Mouse (Mus musculus) right cerebral cortex, postnatal 10 days (tissue): ENCODE results near the gene Xkr8.
"Not testable (repeated sequence)": the region's sequence is repeated elsewhere in the genome, so short reads cannot be mapped to it uniquely, and the experiment has no call there.

Experiments
- DNase-seq, 2 experiments: peaks; one replicate each; pipeline ENCODE4 v3.0.0; 2021; ENCODE audit warnings: low spot score in 2 of 2

The Xkr8 gene

DNA sequence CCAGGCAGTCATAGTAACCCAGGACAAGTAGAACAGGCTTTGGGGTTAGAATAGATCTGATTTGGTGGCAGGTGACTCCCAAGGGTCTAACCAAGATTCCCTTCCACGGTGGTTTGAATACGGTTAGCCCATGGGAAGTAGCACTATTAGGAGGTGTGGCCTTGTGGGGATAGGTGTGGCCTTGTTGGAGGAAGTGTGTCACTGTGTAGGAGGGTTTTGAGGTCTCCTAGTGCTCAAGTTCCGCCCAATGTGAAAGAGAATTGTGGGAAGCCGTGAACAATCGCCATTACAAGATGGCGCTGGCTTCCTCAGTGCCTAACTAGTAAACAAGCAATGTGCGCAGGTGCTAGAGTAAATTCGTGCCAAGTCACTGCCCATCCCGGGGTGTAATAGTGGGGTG is 4.8 kb upstream of the Xkr8 start:
- DNase-seq: not testable (repeated sequence)

DNA sequence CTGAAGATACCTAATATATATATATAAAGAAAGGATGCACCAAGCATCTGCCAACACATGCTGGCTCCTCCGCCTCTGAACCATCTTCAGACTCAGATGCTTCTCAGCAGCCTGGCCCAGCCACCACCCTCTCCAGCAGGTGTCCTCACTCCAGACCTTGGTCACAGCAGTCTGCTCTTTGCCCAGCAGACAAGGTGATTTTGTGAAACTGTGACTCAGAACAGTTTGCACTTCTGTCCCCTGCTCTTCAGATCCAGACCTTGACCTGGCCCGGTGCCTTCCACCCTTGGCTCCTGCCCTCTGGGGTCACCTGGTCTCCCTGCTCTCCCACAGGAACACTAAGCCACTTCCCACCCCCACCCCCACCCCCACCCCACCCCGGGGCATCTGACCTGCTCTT is 3.5 kb upstream of the Xkr8 start:
- no peak for DNase-seq

DNA sequence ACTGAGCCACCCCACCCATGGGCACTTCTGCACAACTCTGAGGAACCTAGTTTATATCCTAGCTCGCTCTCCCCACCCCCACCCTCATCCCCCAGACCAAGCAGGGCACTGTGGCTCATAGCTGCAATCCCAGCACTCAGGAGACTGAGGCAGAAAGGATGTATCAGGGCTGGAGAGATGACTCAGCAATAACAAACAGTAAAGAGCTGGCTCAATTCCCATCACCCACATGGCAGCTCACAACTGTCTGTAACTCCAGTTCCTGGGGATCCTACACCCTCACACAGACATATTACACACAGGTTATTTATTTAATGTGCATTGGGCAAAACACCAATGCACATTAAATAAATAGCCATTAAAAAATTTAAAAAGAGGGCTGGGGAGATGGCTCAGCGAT is 3.0 kb upstream of the Xkr8 start:
- no peak for DNase-seq

DNA sequence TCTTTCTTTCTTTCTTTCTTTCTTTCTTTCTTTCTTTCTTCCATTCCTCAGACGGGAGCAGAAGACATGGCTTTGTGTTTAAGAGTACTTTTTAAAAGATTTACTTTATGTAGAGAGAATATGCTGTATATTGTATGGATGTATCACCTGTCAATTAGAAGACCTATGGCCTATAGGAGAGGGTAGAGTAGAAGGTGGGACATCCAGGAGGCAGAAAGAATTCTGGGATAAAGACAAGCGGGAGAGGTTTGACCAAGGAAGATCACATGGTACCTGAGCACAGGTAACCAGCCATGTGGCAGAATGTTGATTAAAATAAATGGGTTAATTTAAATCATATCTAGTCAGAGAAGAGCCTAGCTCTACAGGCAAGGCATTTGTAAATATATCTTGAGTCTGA is 2.4 kb upstream of the Xkr8 start:
- DNase-seq: no peak

DNA sequence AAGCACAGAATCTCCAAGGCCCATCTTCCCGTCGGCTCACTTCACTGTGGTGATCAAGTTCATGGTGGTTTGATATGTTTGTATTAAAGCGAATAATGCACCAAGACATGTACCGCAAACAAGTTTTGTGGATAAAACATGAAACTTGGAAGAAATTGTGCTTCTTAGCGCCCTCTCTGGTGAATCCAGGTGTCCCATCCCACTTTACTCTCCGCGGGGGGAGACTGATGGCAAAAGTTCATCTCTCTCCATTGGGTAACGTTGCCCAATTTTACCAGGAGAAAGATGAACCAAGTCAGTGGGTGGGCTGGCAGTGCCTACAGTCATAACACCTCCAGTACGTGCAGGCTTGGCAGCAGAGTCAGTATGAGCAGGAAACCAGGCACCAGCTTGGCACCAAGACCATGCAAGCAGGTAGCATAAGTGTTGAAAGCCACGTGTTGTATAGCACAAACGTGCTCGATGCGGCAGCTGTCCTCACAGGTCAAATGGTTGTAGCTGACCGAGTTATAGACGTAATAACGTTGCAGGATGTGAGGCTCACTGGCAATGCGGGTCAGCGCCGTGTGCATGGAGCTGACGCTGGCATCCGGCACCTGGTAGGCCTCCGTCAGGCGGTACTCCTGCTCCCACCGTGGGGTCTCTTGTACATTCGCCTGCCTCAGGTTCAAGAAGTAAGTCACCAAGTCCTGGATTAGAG is 875 bp upstream of the Xkr8 start:
- DNase-seq: no peak

DNA sequence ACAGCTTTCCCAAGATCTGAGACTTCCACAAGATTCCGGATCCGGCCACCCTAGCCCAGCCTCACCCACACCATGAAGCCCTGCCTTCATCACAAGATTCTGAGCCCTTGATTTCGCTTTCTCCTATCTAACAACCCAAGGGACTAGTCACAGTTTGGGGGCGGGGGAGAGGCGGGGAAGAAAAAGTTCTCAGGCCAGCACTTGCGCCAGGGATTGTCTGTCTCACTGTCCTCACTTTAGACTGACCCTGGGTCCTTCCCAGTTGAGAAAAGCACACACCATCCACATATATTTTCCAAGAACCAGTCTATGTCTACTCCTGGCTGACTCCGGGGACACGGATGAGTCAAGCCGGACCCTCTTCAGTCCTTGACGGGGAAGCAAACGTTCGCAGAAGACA is 730 bp downstream of the Xkr8 start:
- DNase-seq: no peak

DNA sequence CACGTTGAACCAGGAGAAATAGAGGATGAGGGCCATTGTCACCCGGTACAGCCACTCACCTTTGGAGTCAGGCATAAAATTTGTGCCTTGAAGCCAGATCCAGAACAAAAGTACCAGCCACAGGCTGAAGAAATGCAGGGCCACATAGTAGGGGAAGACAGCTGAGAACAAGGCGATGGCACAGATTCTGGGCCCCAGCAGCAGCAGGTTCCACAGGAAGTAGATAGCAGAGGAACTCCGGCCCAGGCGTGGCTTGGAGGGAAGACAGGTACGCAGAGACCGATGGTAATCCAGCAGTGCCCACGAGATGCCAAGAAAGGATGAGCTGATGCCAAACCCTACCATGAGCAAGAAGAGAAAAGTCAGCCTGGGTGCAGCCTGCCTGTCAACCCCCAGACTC is 4.1 kb downstream of the Xkr8 start:
- DNase-seq: no peak

DNA sequence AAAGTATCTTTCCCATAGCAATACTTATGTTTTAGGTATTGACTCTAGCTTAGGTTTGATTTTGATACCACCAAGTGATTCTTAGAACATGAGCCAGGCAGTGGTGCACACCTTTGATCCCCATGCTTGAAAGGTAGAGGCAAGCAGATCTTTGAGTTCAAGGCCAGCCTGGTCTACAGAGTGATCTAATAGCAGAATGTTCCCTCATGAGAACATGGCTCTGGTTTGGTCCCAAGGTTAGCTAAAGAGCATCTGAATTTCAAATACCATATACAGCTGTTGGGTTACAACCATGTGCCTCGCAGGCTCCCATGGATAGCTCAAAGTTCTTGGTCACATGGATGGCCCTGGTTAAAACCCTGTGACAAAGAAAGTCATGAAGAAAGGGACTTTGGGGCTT is 14.1 kb downstream of the Xkr8 start:
- no peak for DNase-seq

DNA sequence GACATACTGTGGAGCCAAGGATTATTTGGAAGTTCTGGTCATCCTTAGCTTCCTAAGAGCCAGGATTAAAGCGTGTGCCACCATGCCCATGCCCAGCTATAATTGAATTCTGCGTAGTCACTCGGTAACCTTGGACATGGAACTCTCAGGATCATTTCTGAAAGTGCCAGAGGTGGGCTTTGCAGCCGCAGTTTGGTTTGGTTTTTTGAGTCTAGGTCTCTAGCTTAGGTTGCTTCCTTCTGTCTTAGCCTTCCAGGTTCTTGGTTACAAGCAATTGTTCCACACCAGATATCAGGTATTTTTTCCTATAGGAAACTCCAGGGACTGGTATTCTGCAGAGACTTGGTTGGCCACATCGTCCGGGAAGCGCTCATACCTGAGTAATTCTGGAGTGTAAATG is 19.2 kb downstream of the Xkr8 start:
- DNase-seq: no peak

DNA sequence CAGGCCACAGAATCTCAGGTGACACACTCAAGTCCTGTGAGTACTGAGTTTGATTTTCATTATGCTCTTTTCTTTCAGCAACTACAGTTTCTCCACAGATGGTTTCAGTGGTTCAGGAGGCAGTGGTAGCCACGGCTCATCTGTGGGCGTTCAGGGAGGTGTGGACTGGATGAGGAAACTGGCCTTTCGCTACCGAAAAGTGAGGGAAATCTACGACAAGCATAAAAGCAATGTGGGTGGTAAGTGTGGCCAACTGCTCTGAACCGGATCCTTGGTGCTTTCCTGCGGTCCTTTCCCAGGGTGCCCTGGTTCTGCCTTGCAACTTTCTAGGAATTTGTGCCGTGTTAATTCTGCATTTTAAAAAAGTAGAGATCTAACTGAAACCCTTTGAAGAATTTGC is 25.5 kb downstream of the Xkr8 start:
- no peak for DNase-seq

DNA sequence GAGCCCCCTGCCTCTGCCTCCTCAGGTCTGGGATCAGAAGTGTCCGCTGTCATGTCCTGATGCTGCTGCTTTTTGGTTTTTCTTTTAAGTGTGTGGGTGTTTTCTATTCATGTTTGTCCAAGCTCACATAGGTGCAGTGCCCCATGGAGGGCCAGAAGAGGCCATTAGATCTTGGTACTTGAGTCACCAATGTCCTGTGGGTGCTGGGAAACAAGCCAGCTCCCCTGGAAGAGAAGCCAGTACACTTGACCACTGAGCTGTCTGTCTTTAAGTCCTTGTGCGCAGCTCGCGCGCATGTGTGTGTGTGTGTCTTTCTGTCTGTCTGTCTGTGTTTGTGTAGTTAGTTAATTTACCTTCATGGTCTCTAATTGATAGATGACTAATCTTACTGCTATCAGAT is 30.3 kb downstream of the Xkr8 start:
- DNase-seq: no peak

DNA sequence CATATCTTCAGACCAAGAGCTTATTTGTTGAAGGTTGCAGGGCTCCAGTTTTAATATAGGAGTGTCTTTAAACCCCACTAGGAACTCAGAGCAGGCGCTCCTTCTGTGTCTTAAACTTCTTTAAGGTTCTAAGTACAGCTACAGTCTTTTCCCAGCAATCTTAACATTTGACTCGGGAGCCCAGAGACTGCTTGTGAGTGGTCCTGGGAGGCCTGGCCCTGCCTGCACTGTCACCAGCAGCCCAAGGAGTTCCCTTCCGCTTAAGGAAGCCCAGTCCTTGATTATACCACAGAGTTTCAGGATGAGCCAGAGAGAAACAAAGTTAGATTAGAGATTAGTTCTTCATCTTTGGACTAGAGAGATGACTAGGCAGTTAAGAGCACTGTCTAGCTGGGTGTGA is 39.0 kb downstream of the Xkr8 start:
- no peak for DNase-seq

DNA sequence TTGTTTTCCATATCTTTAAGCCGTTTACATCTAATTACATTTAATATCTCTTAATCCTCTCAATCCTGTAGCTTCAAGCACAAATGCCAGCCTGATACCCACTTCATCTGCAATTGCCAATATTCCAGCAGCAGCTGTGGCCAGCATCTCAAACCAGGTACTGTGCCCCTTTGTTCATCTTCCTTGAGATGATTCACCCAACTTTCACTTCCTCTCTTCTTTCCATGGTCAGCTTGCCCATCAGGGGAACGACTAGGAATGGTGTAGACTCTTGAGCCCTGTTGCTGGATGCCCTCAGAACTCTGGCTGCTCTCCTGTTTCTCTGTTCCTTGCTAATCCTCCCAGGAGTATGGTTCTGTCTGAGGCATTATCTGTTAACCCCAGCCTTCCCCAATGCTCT is 42.7 kb downstream of the Xkr8 start:
- DNase-seq: no peak

DNA sequence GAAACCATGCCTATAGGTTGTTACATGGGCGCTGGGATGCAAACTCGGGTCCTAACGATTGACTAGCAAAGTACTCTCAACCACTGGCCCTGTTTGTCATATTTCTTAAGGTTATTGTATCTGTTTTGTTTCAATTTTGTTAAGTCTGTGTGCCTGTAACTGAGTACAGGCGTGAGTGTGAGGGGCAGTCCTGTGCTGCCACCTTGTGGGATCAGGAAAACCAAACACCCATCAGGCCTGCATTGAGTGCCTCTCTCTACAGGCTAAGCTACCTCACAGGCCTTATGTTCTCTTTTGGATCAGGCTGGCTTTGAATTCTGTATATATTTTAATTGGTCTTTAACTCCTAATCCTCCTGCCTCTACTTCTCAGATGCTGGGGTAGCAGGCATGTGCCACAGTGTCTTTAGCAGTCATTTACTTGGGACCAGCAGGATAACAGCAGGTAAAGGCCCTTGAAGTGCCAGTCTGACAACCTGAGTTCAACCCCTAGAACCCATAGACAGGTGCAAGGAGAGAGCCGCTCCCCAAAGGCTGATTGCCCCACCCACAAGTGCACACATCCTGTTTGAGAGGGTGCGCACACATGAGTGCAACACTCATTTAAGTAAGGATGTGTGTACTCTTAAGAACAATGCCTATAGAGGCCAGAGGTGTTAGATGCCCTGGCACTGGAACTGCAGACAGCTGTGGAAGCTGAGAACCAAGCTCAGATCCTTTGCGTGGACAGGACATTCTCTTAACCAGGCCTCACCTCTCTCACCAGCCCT is 55.4 kb downstream of the Xkr8 start:
- DNase-seq: peak in 1 of 2 experiments; percentile 27
